Mouse (Mus musculus) kidney, adult 2 months (tissue): ENCODE results near the gene Glul.

Experiments used
- CTCF ChIP-seq: fragments of 200-500 bp; conservative IDR thresholded peaks from 2 replicates; pipeline ENCODE4 v1.5.1; 2011; ENCODE audit warnings: low read depth, mild to moderate bottlenecking, control low read depth, low read length, moderate library complexity, mixed read lengths; ENCODE audit not compliant: insufficient read depth, insufficient read length
- POLR2A ChIP-seq: fragments of 200-500 bp; IDR thresholded peaks from one replicate; pipeline ENCODE4 v1.6.1; 2011; ENCODE audit warnings: low read depth, low read length, control low read depth

GRCm38 (mm10) chr1:153898989-153899730 is 584 bp upstream of the Glul start:
- TF ChIP-seq CTCF (no peak), POLR2A (no peak)
